Mouse (Mus musculus) liver, adult 2 months (tissue): Measurements from ENCODE around the gene Arid4b. TPM values are rescaled to one million over a fixed set of nuclear protein-coding genes. Genes with fewer than 3 reads are reported as not detected.

ENCODE experiments used
- DNase-seq: peaks from one replicate; pipeline ENCODE4 v3.0.0-alpha.2; 2011; ENCODE audit warnings: low read depth, low spot score; ENCODE audit errors: extremely low read depth
- H3K27ac ChIP-seq: fragments of 200-500 bp; replicated peaks from 2 replicates; pipeline ENCODE4 v1.5.1; 2012; ENCODE audit warnings: low read depth, mild to moderate bottlenecking, control low read depth, inconsistent platforms, low read length; ENCODE audit not compliant: insufficient read depth
- H3K27me3 ChIP-seq: fragments of 200-500 bp; 2 replicates; pipeline ENCODE4 v1.6.1; 2012; ENCODE audit warnings: mild to moderate bottlenecking, moderate library complexity, low read length, inconsistent platforms; ENCODE audit not compliant: control insufficient read depth, insufficient read depth
- H3K36me3 ChIP-seq: fragments of 200-500 bp; 2 replicates; pipeline ENCODE4 v1.6.1; 2012; ENCODE audit warnings: low read length, inconsistent platforms; ENCODE audit not compliant: control insufficient read depth, insufficient read depth
- H3K4me1 ChIP-seq: fragments of 200-500 bp; 2 replicates; pipeline ENCODE4 v1.6.1; 2011; ENCODE audit warnings: low read length; ENCODE audit not compliant: control insufficient read depth, insufficient read depth
- H3K4me3 ChIP-seq: fragments of 200-500 bp; 2 replicates; pipeline ENCODE4 v1.5.1; 2011; ENCODE audit warnings: low read depth, mild to moderate bottlenecking, control low read depth, low read length, moderate library complexity; ENCODE audit not compliant: insufficient read depth
- H3K79me2 ChIP-seq: fragments of 200-500 bp; 2 replicates; pipeline ENCODE4 v1.6.1; 2012; ENCODE audit warnings: inconsistent platforms, mild to moderate bottlenecking, low read length, moderate library complexity; ENCODE audit not compliant: control insufficient read depth, insufficient read depth
- H3K9ac ChIP-seq: fragments of 200-500 bp; 2 replicates; pipeline ENCODE4 v1.6.1; 2012; ENCODE audit warnings: low read depth, mild to moderate bottlenecking, control low read depth, inconsistent platforms, low read length
- CTCF ChIP-seq: fragments of 200-500 bp; IDR thresholded peaks from 2 replicates; pipeline ENCODE4 v1.5.1; 2011; ENCODE audit warnings: low read depth, low read length, control low read depth
- POLR2A ChIP-seq: fragments of 200-500 bp; IDR thresholded peaks from 2 replicates; pipeline ENCODE4 v1.6.1; 2011; ENCODE audit warnings: low read length, control low read depth; ENCODE audit not compliant: insufficient read depth; ENCODE audit errors: extremely low read depth
- WGBS: fragments of 180-500 bp; shearing (Covaris S2); methylation state at CpG from one replicate; pipeline ENCODE4 v1.1.7; 2018; 5-methylcytosine and 5-hydroxymethylcytosine counted together
- polyA plus RNA-seq: library from polyadenylated mRNA; depleted of rRNA; stranded (reverse); fragments of >200 nt; gene quantifications from 2 replicates; pipeline ENCODE4 v1.2.3, GENCODE M21; 2012
- total RNA-seq: library from RNA; depleted of rRNA; stranded (reverse); fragments of >200 nt; gene quantifications from 2 replicates; pipeline ENCODE4 v1.2.3, GENCODE M21; 2014

The Arid4b gene
- total and polyA plus RNA-seq, 2 experiments = 3.0 to 14.5 TPM

- H3K36me3 ChIP-seq = peaks cover 38% of the 10 kb centered on the region
- DNase-seq = peak; percentile 91
- WGBS = 22% methylated on average over 1 of the region's 1 CpGs
Measured at GRCm38 (mm10) chr13:14049878-14050277, 13.2 kb upstream of the Arid4b start.

GRCm38 (mm10) chr13:14056801-14057200, 6.2 kb upstream of the Arid4b start:
- DNase-seq = no peak
- 92% methylated on average over 3 of the region's 3 CpGs for WGBS
- H3K4me1 ChIP-seq = no peaks in the 10 kb centered on the region; the same call in none of the 2 replicates
- peaks cover 9% of the 10 kb centered on the region for H3K79me2 ChIP-seq
- H3K4me3 ChIP-seq = no peak overlapping the region
- H3K36me3 ChIP-seq = peaks cover 45% of the 10 kb centered on the region
- no peak for TF ChIP-seq CTCF
- TF ChIP-seq POLR2A = no peak
- H3K9ac ChIP-seq = no peak overlapping the region
- H3K27me3 ChIP-seq = no peaks in the 10 kb centered on the region
- H3K27ac ChIP-seq = no peak overlapping the region

More at GRCm38 (mm10) chr13:14049878-14050277, 13.2 kb upstream of the Arid4b start:
- no peak for TF ChIP-seq POLR2A
- no peak for TF ChIP-seq CTCF
- H3K9ac ChIP-seq = no peak overlapping the region
- H3K4me1 ChIP-seq = peaks cover 11% of the 10 kb centered on the region; the same call in 1 of the 2 replicates
- H3K4me3 ChIP-seq = no peak overlapping the region
- H3K27ac ChIP-seq = no peak overlapping the region
- no peaks in the 10 kb centered on the region for H3K27me3 ChIP-seq
- no peaks in the 10 kb centered on the region for H3K79me2 ChIP-seq

- TF ChIP-seq POLR2A (no peak), CTCF (no peak)
- Histone ChIP-seq H3K27ac (no peak overlapping the region), H3K4me1 (peaks cover 2% of the 10 kb centered on the region), H3K36me3 (peaks cover 21% of the 10 kb centered on the region; the same call in 1 of the 2 replicates), H3K27me3 (no peaks in the 10 kb centered on the region), H3K9ac (no peak overlapping the region), H3K4me3 (no peak overlapping the region), H3K79me2 (peaks cover 14% of the 10 kb centered on the region)
- DNase-seq = no peak
Measured at GRCm38 (mm10) chr13:14059582-14059981, 3.5 kb upstream of the Arid4b start.

DNA sequence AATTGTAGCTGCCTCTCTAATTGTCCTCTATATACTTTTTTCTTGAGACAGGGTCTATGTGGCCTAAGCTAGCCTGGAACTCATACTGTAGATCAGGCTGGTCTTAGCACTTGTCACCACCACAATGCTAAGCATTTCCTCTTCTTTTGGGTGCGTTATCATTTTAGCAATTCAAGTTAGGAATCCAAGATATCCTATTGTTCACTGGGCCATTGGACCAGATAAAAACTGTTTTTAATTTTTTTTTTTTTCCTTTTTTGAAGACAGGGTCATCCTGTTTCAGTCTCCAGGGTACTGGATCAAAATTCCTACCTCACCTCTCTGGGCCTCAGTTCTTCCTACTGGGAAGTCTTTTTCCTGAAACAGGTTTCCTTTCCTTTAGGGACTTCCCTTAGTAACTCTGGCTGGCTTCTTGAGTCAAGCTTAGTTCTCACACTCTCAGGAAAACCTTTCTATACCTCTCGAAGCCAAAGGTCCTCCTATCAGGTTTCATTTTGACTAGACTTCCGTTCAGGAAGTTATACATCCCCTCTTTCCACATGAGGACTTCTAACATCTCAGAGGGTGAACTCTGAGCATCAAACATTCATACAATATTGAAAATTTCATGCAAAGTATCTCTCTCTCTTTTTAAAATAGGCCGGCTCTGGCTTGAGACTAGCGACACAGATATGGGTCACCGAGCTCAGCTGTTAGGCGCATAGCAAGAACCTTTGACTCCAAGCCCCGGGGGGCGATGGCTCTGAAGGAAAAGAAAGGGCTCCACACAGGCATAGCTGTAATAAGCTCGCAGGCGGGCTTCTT, 621 bp upstream of the Arid4b start:
- peaks cover 5% of the 10 kb centered on the region; the same call in 1 of the 2 replicates for H3K36me3 ChIP-seq
- H3K79me2 ChIP-seq = peaks cover 14% of the 10 kb centered on the region
- peak overlapping the region; percentile 62 for H3K4me3 ChIP-seq
- H3K9ac ChIP-seq = peak overlapping the region; percentile 72
- 4% methylated on average over 11 of the region's 11 CpGs for WGBS
- TF ChIP-seq POLR2A = no peak
- TF ChIP-seq CTCF = no peak
- H3K27me3 ChIP-seq = no peaks in the 10 kb centered on the region
- no peak for DNase-seq
- H3K27ac ChIP-seq = peak overlapping the region; percentile 58
- H3K4me1 ChIP-seq = peaks cover 4% of the 10 kb centered on the region

DNA sequence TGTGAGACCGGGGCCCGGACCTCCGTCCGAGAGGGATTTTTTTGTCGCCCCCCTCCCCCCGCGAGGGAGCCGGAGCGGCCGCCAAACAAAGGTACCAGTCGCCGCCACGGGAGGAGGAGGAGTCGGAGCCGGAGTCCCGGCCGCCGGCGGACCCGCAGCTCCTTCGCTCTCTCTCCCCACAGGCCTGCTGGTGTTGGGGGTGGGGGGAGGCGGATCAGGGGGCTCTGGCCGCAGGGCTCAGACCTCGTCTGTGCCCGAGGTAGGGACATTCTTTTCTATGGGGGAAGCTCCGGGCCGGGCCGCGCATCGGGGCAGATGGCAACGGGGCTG, 875 bp downstream of the Arid4b start:
- Histone ChIP-seq H3K4me3 (peak overlapping the region; percentile 82), H3K36me3 (peaks cover 3% of the 10 kb centered on the region; the same call in 1 of the 2 replicates), H3K27ac (peak overlapping the region; percentile 87), H3K4me1 (peaks cover 6% of the 10 kb centered on the region), H3K27me3 (no peaks in the 10 kb centered on the region), H3K79me2 (peaks cover 21% of the 10 kb centered on the region), H3K9ac (peak overlapping the region; percentile 92)
- no peak for DNase-seq
- under 1% methylated on average over 25 of the region's 31 CpGs for WGBS
- TF ChIP-seq CTCF (no peak), POLR2A (no peak)
